21 mouse cellular contexts compared by ENCODE assay signal in genomic region chr17:75477655-75478054, GRCm38 (mm10). TPM values are rescaled to one million over a fixed set of nuclear protein-coding genes. Genes with fewer than 3 reads are reported as not detected.
DNase-seq lines count a peak whose midpoint lies in the region; ATAC-seq and TF ChIP-seq lines count a peak whose summit lies in the region.
"Had no signal": no experiment of that assay in that cellular context is flagged by ENCODE, and none has a peak within 500 bp of the region (broad histone marks: within the 10 kb centered on the region; RNA-seq: fewer than 3 reads in every experiment).

No protein-coding gene starts in this region.

- no peaks in the 10 kb centered on the region for H3K4me1 ChIP-seq in cortical plate, adult 2 months (ENCODE audit: control insufficient read depth, insufficient read depth, low read length)
- no peaks in the 10 kb centered on the region for H3K4me1 ChIP-seq in forebrain, embryonic 14.5 days (ENCODE audit: control insufficient read depth, insufficient read depth, low read length)
- H3K4me1 ChIP-seq: embryonic facial prominence, embryonic 15.5 days; hindbrain, embryonic 13.5 days had no signal

- no peak for TF ChIP-seq CTCF in cortical plate, adult 2 months (IDR thresholded peaks at IDR 0.05; ENCODE audit: extremely low read depth, insufficient read depth, low read length)

- WGBS in forebrain, embryonic 14.5 days: 78% methylated on average over 3 of the region's 3 CpGs

- H3K9ac ChIP-seq in forebrain, embryonic 14.5 days (ENCODE audit: low read length): no peak overlapping the region
- H3K9ac ChIP-seq: embryonic facial prominence, embryonic 15.5 days; forebrain, postnatal 0 days; heart, embryonic 13.5 days; hindbrain, embryonic 13.5 days had no signal

- no peak for TF ChIP-seq POLR2A in cortical plate, adult 2 months (IDR thresholded peaks at IDR 0.05; ENCODE audit: extremely low read depth, insufficient read depth, low read length)

- peak; percentile 78 for DNase-seq in A20 (ENCODE audit: low read depth, low spot score)
- peak; percentile 48 to 60 for DNase-seq in B cell, adult 2 months
- no peak for DNase-seq in forebrain, embryonic 14.5 days (ENCODE audit: low spot score)
- DNase-seq in cerebellum, adult 11-12 months: no peak
- DNase-seq in urinary bladder, adult 2 months (ENCODE audit: low spot score): no peak
- DNase-seq: adrenal gland, postnatal 25 days; cerebellum, adult 8-10 months; cerebellum, postnatal 25 days; forebrain, postnatal 0 days; gastrocnemius, postnatal 14 days; heart, postnatal 4 days; kidney, adult 11 months had no signal

- no peak overlapping the region for H3K4me2 ChIP-seq in forebrain, embryonic 14.5 days (ENCODE audit: low read length)
- H3K4me2 ChIP-seq: embryonic facial prominence, embryonic 15.5 days; heart, embryonic 13.5 days; hindbrain, embryonic 13.5 days had no signal

- H3K9me3 ChIP-seq in forebrain, embryonic 14.5 days (replicated peaks; ENCODE audit: control insufficient read depth, low read length): no peaks in the 10 kb centered on the region
- H3K9me3 ChIP-seq: embryonic facial prominence, embryonic 15.5 days; heart, embryonic 13.5 days; hindbrain, embryonic 13.5 days had no signal

- H3K27me3 ChIP-seq in forebrain, embryonic 14.5 days (replicated peaks; ENCODE audit: control insufficient read depth, insufficient read depth, low read length): no peaks in the 10 kb centered on the region
- H3K27me3 ChIP-seq: embryonic facial prominence, embryonic 15.5 days; heart, embryonic 13.5 days; hindbrain, embryonic 13.5 days; Patski had no signal

- H3K36me3 ChIP-seq in forebrain, embryonic 14.5 days (ENCODE audit: control insufficient read depth, insufficient read depth, low read length): no peaks in the 10 kb centered on the region
- H3K36me3 ChIP-seq: embryonic facial prominence, embryonic 15.5 days; hindbrain, embryonic 13.5 days had no signal

- 0 out of 2 replicates have a peak overlapping the region, but pooled peaks have one; percentile 23 for H3K27ac ChIP-seq in cortical plate, adult 2 months (ENCODE audit: insufficient read depth, low read length)
- H3K27ac ChIP-seq in forebrain, embryonic 14.5 days (ENCODE audit: low read depth, low read length): no peak overlapping the region
- H3K27ac ChIP-seq: embryonic facial prominence, embryonic 15.5 days; heart, embryonic 13.5 days; hindbrain, embryonic 13.5 days; hindbrain, postnatal 0 days had no signal

- ATAC-seq in megakaryocyte progenitor cell, adult 5-6 weeks (replicated peaks; ENCODE audit: poor library complexity): peak; percentile 72
- no peak for ATAC-seq in forebrain, embryonic 14.5 days
- ATAC-seq: activated CD4-positive, CD25-positive, alpha-beta regulatory T cell, adult 4 months; forebrain, postnatal 0 days; hindbrain, postnatal 0 days; Patski had no signal

- no peak overlapping the region for H3K4me3 ChIP-seq in cortical plate, adult 2 months (ENCODE audit: insufficient read depth, low read length)
- H3K4me3 ChIP-seq in forebrain, embryonic 14.5 days (ENCODE audit: low read depth, low read length): no peak overlapping the region
- H3K4me3 ChIP-seq: embryonic facial prominence, embryonic 15.5 days; erythroblast, embryonic 14.5 days; heart, embryonic 13.5 days; hindbrain, embryonic 13.5 days had no signal

RNA-seq across cellular contexts. Expression of gene Rasgrp3, which starts 42.0 kb away (rescaled TPM):
- polyA plus RNA-seq in cortical plate, adult 2 months (2012; rRNA removed): 11.1 and 12.7 TPM in 2 replicates
- total RNA-seq in megakaryocyte progenitor cell, adult 5-6 weeks (2015): 0.12 and 0.20 TPM in 2 replicates
- total RNA-seq in megakaryocyte progenitor cell, adult 5-6 weeks (2017): under 0.01 and 0.37 TPM in 2 replicates
- 5.3 and 6.3 TPM in 2 replicates for polyA plus RNA-seq in forebrain, embryonic 14.5 days (2014; fragmentation: Nextera tagmentation; extraction: Ambion mirVana)
- polyA plus RNA-seq in urinary bladder, adult 2 months (2012; rRNA removed): 6.4 and 8.3 TPM in 2 replicates
- polyA plus RNA-seq: erythroblast, embryonic 14.5 days had no signal

Comparison
In these comparisons a context has a peak if more than half of its experiments do, and no peak if none do; other contexts are left out.
1. DNase-seq: peak in A20 (single experiment) and B cell, adult 2 months (2 of 2); none in forebrain, embryonic 14.5 days (single experiment), cerebellum, adult 11-12 months (single experiment) and urinary bladder, adult 2 months (single experiment).